Mouse (Mus musculus): Measurements from ENCODE around the gene Cideb.

Gene Cideb

GRCm38 (mm10) chr14:55758363-55758784 lies at the start of gene Cideb:
Gene Cideb, minus strand, starts transcription at chr14:55758458.
- Histone ChIP-seq H3K36me3 (ENCODE audit: control insufficient read depth, insufficient read depth, low read length, poor library complexity, severe bottlenecking) (peaks cover 4% of the 10 kb centered on the region), H3K27me3 (ENCODE audit: control insufficient read depth, insufficient read depth, low read length, poor library complexity, severe bottlenecking) (no peaks in the 10 kb centered on the region)
- peak; percentile 51 for DNase-seq (ENCODE audit: low read depth, low spot score)

GRCm38 (mm10) chr14:55795380-55796163 lies 37.3 kb upstream of the Cideb start:
- Histone ChIP-seq H3K36me3 (ENCODE audit: control insufficient read depth, insufficient read depth, low read length, poor library complexity, severe bottlenecking) (no peaks in the 10 kb centered on the region), H3K27me3 (ENCODE audit: control insufficient read depth, insufficient read depth, low read length, poor library complexity, severe bottlenecking) (no peaks in the 10 kb centered on the region)
- DNase-seq (ENCODE audit: low read depth, low spot score), result no peak

- Histone ChIP-seq H3K27me3 (ENCODE audit: control insufficient read depth, insufficient read depth, low read length, poor library complexity, severe bottlenecking) (no peaks in the 10 kb centered on the region), H3K36me3 (ENCODE audit: control insufficient read depth, insufficient read depth, low read length, poor library complexity, severe bottlenecking) (no peaks in the 10 kb centered on the region)
- DNase-seq (ENCODE audit: low read depth, low spot score), result no peak
Measured at GRCm38 (mm10) chr14:55793946-55794345, 35.7 kb upstream of the Cideb start.

- H3K27me3 ChIP-seq (ENCODE audit: control insufficient read depth, insufficient read depth, low read length, poor library complexity, severe bottlenecking), result no peaks in the 10 kb centered on the region
- H3K36me3 ChIP-seq (ENCODE audit: control insufficient read depth, insufficient read depth, low read length, poor library complexity, severe bottlenecking), result no peaks in the 10 kb centered on the region
- no peak for DNase-seq (ENCODE audit: low read depth, low spot score)
Measured at GRCm38 (mm10) chr14:55793461-55793860, 35.2 kb upstream of the Cideb start.

GRCm38 (mm10) chr14:55788256-55789050 lies 30.2 kb upstream of the Cideb start, which contains the start of gene Ripk3:
Gene Ripk3, minus strand, starts transcription at chr14:55788865.
- peak; percentile 78 for DNase-seq (ENCODE audit: low read depth, low spot score)
- Histone ChIP-seq H3K36me3 (ENCODE audit: control insufficient read depth, insufficient read depth, low read length, poor library complexity, severe bottlenecking) (no peaks in the 10 kb centered on the region), H3K27me3 (ENCODE audit: control insufficient read depth, insufficient read depth, low read length, poor library complexity, severe bottlenecking) (no peaks in the 10 kb centered on the region)

GRCm38 (mm10) chr14:55787731-55788130 lies 29.5 kb upstream of the Cideb start:
- DNase-seq (ENCODE audit: low read depth, low spot score), result no peak
- H3K27me3 ChIP-seq (ENCODE audit: control insufficient read depth, insufficient read depth, low read length, poor library complexity, severe bottlenecking), result no peaks in the 10 kb centered on the region
- H3K36me3 ChIP-seq (ENCODE audit: control insufficient read depth, insufficient read depth, low read length, poor library complexity, severe bottlenecking), result no peaks in the 10 kb centered on the region

- H3K27me3 ChIP-seq (ENCODE audit: control insufficient read depth, insufficient read depth, low read length, poor library complexity, severe bottlenecking), result no peaks in the 10 kb centered on the region
- no peaks in the 10 kb centered on the region for H3K36me3 ChIP-seq (ENCODE audit: control insufficient read depth, insufficient read depth, low read length, poor library complexity, severe bottlenecking)
- no peak for DNase-seq (ENCODE audit: low read depth, low spot score)
Measured at GRCm38 (mm10) chr14:55785195-55785594, 26.9 kb upstream of the Cideb start.

- H3K27me3 ChIP-seq (ENCODE audit: control insufficient read depth, insufficient read depth, low read length, poor library complexity, severe bottlenecking), result no peaks in the 10 kb centered on the region
- DNase-seq (ENCODE audit: low read depth, low spot score), result no peak
Measured at GRCm38 (mm10) chr14:55783958-55784235, 25.6 kb upstream of the Cideb start, which contains the start of gene Adcy4. Gene Adcy4, minus strand, starts transcription at chr14:55784095.

GRCm38 (mm10) chr14:55783171-55783957 lies 25.1 kb upstream of the Cideb start:
- no peak for DNase-seq (ENCODE audit: low read depth, low spot score)
- Histone ChIP-seq H3K36me3 (ENCODE audit: control insufficient read depth, insufficient read depth, low read length, poor library complexity, severe bottlenecking) (no peaks in the 10 kb centered on the region), H3K27me3 (ENCODE audit: control insufficient read depth, insufficient read depth, low read length, poor library complexity, severe bottlenecking) (no peaks in the 10 kb centered on the region)

More at GRCm38 (mm10) chr14:55783958-55784235, 25.6 kb upstream of the Cideb start, which contains the start of gene Adcy4:
- H3K36me3 ChIP-seq (ENCODE audit: control insufficient read depth, insufficient read depth, low read length, poor library complexity, severe bottlenecking), result no peaks in the 10 kb centered on the region

- H3K27me3 ChIP-seq (ENCODE audit: control insufficient read depth, insufficient read depth, low read length, poor library complexity, severe bottlenecking), result no peaks in the 10 kb centered on the region
- DNase-seq (ENCODE audit: low read depth, low spot score), result no peak
Measured at GRCm38 (mm10) chr14:55782361-55782960, 24.2 kb upstream of the Cideb start.

GRCm38 (mm10) chr14:55781310-55781709 lies 23.1 kb upstream of the Cideb start:
- Histone ChIP-seq H3K27me3 (ENCODE audit: control insufficient read depth, insufficient read depth, low read length, poor library complexity, severe bottlenecking) (no peaks in the 10 kb centered on the region), H3K36me3 (ENCODE audit: control insufficient read depth, insufficient read depth, low read length, poor library complexity, severe bottlenecking) (no peaks in the 10 kb centered on the region)
- DNase-seq (ENCODE audit: low read depth, low spot score), result peak; percentile 82

More at GRCm38 (mm10) chr14:55782361-55782960, 24.2 kb upstream of the Cideb start:
- no peaks in the 10 kb centered on the region for H3K36me3 ChIP-seq (ENCODE audit: control insufficient read depth, insufficient read depth, low read length, poor library complexity, severe bottlenecking)

- Histone ChIP-seq H3K36me3 (ENCODE audit: control insufficient read depth, insufficient read depth, low read length, poor library complexity, severe bottlenecking) (no peaks in the 10 kb centered on the region), H3K27me3 (ENCODE audit: control insufficient read depth, insufficient read depth, low read length, poor library complexity, severe bottlenecking) (no peaks in the 10 kb centered on the region)
- no peak for DNase-seq (ENCODE audit: low read depth, low spot score)
Measured at GRCm38 (mm10) chr14:55780736-55781135, 22.5 kb upstream of the Cideb start.

- Histone ChIP-seq H3K27me3 (ENCODE audit: control insufficient read depth, insufficient read depth, low read length, poor library complexity, severe bottlenecking) (no peaks in the 10 kb centered on the region), H3K36me3 (ENCODE audit: control insufficient read depth, insufficient read depth, low read length, poor library complexity, severe bottlenecking) (no peaks in the 10 kb centered on the region)
- DNase-seq (ENCODE audit: low read depth, low spot score), result no peak
Measured at GRCm38 (mm10) chr14:55779656-55780055, 21.4 kb upstream of the Cideb start.

- DNase-seq (ENCODE audit: low read depth, low spot score), result no peak
- H3K27me3 ChIP-seq (ENCODE audit: control insufficient read depth, insufficient read depth, low read length, poor library complexity, severe bottlenecking), result no peaks in the 10 kb centered on the region
- no peaks in the 10 kb centered on the region for H3K36me3 ChIP-seq (ENCODE audit: control insufficient read depth, insufficient read depth, low read length, poor library complexity, severe bottlenecking)
Measured at GRCm38 (mm10) chr14:55778686-55779085, 20.4 kb upstream of the Cideb start.

Data from splenic B cell, adult 2 months (primary cell).